Mouse (Mus musculus): Measurements from ENCODE around the gene Pde4d.

GRCm38 (mm10) chr13:109287465-109287864, 837.7 kb downstream of the Pde4d start:
- TF ChIP-seq POLR2A (IDR thresholded peaks at IDR 0.05; ENCODE audit: extremely low read depth, insufficient read depth, low read length) (no peak), CTCF (IDR thresholded peaks at IDR 0.05; ENCODE audit: extremely low read depth, insufficient read depth, low read length) (no peak)
